Mouse (Mus musculus): ENCODE data around the gene Def6. TPM values are rescaled to one million over a fixed set of nuclear protein-coding genes. Genes with fewer than 3 reads are reported as not detected.
A peak's percentile ranks its signal among the peaks of the same experiment; 100 is the strongest.

Def6 gene
- total RNA-seq (2021), result 1 to 10 TPM; 6.4 to 7.1 TPM
- long read RNA-seq, partial matches to known transcripts, result 6 of 10 reads
- long read RNA-seq, other reads (novel, unspliced or antisense), result 3 of 10 reads

DNA sequence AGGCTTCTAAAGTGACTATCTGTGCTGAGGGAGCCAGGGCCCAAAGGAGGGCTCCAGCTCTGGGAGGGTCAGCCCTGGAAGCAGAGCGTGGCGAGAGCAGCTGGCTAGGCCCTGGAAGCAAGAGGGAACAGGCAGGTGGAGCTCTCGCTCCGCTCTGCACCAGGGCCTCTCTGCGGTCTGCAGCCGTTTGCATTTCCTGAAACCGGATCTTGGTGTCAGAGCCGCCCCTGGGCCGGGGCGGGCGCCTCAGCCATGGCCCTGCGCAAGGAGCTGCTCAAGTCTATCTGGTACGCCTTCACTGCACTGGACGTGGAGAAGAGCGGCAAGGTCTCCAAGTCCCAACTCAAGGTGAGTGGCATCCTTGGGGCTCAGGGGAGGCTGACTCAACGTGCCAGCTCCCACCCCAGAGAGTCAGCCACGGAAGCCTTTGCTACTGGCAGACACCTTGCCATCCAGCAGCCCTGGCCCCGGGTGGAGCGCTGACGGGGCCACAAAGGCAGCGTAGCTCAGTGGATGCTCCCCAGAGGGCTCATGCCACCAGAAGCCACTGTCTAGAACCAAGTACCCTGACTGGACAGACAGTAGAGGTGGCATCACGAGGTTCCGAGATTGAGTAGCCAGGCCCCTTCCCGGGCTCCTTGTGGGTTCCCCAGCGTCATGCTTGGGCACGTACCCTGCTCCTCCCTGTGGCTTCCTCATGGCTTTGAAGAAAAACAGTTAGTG lies at the start of gene Def6:
TSS of gene Def6 (plus strand) at position 188 of the 723 bp plus-strand sequence.
- DNase-seq (ENCODE audit: low spot score in 2 of 2), result peak; percentile 27 to 52

DNA sequence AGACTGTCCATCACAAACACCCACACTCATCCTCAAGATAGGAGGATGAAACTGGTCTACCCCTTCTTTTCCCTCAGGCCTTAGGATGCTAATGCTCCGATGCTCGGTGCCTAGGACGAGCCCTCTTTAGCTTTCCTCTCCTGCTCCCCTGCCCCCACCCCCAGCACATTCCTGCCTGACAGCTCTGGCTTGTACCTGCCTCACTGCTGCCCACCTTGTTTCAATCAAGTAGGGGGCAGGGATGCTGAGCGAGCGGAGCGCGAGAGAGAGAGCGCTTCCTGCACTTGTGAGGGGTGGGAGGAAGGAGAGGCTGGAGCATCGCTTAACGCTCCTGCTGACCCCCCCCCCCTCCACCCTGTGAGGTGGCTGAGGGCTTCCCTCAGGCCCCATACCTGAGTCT lies 47.2 kb upstream of the Def6 start:
- DNase-seq (ENCODE audit: low spot score in 2 of 2), result no peak

DNA sequence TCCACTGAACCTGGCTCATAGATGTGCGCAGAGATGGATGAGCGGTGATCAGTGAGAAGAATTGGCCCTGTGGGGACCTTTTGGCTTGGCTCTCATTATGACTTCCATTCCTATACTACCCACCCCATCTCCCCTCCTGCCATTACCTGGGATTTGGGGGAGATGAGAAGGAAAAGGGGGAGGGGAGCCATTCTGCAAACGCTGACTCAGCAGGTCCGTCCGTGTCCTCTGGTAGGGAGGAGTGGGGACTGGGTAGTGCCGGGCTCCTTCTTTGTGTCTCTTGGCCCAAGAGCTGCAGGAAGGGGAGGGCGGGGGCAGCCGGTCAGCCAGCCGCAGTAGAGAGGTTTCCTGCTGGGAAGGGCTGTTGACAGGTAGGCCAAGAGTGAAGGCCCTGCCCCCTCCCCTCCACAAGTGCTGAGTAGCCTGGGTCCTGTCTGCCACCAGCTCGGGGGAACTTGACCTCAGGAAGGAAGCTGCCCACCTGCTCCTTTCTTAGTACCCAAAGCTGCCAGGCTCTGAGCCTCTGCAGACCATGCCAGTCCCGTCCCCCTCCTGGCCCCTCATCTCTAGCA lies 46.2 kb upstream of the Def6 start:
- no peak for DNase-seq (ENCODE audit: low spot score in 2 of 2)

DNA sequence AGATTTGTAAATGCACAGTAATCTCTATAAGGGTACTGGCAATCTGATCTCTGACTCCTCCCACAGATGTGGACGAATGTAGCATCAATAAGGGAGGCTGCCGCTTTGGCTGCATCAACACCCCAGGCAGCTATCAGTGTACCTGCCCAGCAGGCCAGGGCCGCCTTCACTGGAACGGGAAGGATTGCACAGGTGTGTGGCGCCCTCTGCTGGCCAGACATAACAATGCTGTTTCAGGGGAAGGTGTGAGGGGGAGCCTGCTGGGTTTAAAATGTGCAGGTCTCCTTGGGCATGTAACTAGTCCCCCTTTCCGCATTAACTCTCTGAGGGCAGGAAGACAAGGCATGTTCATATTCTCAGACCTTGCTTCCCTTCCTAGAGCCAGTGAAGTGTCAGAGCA lies 43.9 kb upstream of the Def6 start:
- DNase-seq (ENCODE audit: low spot score in 2 of 2), result peak; percentile 85 to 87

DNA sequence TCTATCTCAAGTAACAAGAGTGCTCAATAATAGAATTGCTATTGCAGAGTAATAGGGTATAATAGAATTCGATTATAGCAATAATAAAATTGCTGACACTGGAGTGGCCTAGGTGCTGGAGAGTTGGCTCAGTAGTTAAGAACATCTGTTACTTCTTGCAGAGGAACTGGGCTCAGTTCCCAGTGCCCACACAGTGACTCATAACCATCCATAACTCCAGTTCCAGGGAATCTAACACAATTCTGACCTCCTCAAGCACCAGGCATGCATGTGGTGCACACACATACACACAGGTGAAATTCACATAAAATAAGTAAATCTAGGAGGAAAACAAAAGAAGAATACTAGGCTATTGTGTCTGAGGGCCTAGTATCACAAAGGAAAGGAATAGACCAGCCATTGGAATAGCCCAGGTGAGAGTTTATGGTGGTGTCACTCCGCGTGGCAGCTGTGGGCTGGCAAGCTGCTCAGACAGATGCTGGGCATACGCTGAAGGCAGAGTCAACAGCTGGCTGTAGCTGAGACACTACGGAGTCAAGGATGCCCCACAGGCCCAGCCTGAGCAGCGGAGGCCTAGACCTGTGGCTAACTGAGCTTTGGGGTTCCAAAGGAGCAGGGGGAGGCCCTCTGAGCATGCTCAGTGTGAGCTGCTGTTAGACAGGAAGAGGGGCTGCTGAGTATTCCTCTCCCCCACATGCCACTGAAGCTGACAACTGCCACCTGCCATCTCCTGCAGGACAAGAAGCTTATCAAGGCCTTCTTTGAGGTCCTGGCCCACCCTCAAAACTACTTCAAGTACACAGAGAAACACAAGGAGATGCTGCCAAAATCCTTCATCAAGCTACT lies 36.9 kb upstream of the Def6 start:
- DNase-seq (ENCODE audit: low spot score in 2 of 2), result no peak

DNA sequence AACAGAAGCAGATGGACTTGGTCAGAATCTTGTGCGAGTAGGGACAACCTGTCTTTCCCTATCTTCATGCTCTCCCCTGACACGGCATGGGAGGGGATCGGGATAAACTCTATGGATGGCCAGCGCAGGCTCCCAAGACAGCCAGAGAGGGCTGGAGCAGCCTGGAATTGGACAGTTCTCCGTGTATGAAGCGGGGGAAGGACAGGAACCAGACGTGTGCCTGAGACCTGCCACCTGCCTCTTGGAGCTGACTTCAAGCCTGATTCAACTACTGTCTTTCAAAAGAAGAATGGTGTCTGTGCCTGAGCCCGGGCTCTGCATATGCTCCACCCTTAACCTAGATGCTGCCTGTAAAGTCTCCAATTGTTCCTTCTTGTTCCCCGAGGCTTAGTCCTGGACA lies 34.9 kb upstream of the Def6 start:
- no peak for DNase-seq (ENCODE audit: low spot score in 2 of 2)

DNA sequence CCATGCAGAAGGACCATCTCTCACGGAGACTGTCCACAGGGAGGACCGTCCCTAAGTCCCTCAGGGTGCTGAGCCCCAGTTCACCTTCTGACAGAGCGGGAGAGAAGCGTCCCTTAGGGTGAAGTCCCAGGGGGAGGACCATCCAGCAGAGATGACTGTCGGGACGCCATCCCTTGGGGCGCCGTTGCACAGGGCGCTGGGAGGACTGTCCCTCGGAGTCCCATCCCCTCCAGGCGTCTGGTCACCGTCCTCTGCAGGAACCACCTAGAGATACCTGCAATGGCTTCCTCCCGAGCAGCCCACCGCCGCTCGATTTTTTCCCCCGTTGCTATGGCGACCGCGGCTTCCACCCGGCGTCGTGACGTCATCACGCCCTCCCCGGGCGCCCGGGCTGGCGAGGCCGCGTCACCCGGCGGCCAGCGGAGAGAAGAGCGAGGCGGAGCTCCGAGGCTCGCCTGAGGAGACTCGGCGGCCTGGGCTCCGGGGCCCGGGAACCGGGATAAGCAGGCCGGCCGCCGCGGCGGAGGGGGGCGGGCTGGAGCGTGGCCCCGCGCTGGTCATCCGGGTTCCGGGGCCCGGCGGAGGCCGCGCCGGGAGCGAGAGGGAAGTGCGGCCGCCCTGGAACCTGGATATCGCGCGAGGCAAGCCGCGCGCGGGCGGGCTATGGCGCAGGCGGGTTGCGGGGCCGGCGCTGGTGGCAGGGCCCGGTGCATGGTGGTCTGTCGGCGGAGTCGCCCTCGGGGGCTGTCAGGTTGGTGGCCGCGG lies 30.6 kb upstream of the Def6 start, which contains the start of gene Zfp523:
TSS of gene Zfp523 (plus strand) at position 355 of the 765 bp plus-strand sequence.
- DNase-seq (ENCODE audit: low spot score in 2 of 2), result peak; percentile 93 to 95

DNA sequence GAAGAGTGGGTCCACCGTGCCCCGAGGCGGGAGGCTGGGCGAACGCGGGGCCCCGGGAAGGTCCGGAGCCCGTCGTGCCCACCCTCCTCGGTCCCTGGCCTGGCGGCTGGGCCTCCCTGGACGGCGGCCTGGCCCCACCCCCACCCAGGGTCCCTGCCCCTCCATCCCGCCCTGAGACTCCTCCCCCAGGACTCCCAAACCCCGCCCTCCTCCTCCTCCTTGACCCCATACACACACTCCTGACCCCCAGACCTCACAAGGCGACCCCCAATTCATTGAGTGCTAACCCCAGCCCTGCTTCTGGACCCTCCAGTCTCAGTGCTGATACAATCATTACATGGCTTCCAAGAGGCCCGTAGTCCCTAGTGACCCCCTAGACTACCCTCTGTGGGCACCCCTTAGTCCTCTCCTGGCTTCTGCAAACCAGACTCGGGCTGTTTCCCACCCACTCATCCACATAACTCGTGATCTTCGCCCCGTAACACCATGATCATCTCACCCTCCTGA lies 30.0 kb upstream of the Def6 start:
- DNase-seq (ENCODE audit: low spot score in 2 of 2), result no peak

DNA sequence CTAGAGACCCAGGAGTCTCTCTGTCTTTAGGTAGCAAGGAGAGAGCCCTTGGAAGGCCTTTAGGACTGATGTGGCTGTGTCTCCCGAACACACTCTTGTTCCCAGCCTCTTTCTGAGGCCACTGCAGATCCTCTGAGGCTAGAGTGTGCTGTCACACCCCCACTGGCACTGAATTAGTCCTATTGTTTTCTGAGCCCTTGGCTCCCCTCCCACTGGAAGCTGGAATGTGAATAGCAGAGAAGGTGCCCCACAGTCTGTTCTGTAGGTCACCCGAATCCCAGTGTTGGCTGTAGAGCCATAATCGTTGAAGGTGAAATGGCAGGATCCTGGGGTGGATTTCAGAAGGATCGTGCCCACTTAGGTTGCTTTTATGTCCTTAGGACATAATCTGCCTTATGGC lies 27.2 kb upstream of the Def6 start:
- no peak for DNase-seq (ENCODE audit: low spot score in 2 of 2)

DNA sequence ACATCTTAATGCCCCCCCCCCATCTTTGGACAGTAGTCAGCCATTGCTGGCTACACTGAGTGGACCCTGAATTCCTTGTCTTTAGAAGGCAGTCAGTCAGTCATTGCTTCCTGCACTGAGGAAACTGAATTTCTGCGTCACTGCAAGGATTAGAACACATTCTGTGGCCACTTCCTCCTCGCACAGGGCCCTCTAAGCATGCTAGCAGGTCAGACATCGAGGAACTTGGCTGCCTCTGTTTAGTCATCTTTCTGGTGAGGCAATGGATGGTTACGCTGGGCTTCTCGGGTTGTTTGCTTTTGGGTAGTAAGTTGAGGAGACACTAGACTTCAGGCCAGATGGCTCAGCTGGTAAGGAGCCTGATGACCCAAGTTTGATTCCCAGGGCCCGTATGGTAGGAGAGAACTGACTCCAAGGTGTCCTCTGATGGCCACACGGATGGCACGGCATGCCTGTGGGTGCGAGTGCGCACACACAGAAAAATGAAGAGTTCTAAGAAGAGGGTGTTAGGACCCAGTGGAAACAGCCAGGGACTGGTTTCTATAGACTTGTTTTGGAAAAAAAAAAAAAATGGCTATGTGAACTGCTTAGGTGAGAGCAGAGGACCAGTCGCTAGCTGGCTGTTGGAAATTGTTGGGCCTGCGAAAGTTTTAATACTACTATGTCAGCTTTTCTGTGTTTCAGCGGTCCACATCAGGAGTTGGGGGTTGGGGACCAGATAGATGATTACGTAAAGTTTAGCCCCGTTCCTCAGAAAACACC lies 26.6 kb upstream of the Def6 start:
- DNase-seq (ENCODE audit: low spot score in 2 of 2), result no peak

DNA sequence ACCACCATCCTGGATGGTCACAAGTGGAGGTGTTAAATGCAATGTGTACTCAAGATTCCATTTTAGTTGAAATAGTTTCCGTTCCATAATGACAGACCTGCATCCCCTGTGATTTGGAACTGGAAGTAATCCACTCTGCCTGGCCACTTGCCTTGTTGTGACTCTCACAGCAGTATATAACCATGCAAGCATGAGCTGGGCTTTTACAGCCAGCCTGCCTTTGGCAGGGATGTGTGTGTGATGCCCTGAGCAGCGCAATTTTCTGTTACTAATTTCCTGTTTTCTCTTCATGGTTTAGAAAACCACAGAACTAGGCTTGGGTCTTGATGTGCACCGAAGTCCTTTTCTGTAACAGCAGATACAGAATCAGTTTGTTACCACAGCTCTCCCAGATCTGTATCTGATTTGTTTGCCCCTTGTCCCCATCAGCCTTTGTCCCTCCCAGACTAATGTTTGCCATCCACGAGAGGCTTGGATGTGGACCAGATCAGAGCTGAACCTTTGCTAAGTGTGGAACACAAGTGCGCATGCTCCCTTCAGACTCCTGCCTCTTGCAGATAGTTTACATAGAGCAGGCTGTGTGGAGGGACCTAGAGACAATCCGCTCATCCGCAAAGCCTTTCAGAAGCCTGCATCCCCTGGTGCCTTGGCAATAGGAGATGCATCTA lies 22.5 kb upstream of the Def6 start:
- no peak for DNase-seq (ENCODE audit: low spot score in 2 of 2)

DNA sequence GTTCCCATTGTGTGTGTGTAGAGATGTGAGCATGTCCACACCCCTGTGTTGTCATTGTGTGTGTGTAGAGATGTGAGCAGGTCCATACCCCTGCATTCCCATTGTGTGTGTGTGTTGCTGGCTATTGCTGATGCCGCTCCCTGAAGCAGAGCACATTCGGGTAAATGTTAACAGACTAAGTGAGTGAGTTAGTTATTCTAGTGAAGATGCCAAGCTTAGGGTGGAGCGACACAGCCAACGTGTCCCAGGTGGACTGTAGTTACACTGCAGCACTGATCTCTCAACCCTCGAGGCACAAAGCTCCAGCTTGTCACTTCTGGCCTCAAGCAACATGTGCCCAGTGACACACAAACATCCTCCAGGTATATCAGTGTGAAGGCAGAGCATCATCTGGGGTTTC lies 19.3 kb upstream of the Def6 start:
- no peak for DNase-seq (ENCODE audit: low spot score in 2 of 2)

DNA sequence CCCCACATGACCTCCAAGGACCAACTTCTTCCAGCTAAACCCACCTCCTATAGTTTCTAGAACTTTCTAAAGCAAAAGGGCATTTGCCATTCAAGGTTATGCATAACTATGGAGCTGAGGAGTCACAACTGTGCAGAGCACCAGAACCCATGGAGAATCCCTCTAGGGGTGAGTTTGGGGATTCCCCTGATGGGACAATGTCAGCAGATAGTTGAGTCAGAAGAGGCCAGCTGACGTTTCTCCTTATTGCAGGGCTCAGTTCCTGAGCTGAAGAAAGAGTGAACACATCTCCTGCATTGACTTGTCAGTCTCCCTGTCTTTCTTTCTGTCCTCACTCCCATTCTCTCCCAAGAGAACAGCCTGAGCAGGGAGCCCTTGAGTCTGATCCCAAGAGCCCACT lies 14.8 kb upstream of the Def6 start:
- no peak for DNase-seq (ENCODE audit: low spot score in 2 of 2)

DNA sequence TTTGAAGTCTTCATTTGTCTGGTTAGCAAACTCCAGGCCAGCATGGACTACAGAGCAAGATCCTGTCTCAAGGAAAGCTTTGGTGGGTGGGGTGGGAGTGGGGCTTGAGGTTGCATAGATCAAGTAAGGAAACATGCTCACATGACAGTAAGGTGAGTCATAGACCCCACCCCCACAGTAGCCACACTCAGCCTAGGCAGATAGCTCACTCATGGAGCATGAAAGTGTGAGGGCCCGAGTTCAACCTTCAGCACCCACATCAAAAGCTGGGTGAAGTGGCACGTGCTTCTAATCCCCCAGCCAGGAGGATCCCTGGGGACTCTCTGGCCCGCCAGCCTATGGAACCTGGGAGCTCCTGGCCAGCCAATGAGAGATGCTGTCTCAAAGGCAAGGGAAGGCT lies 14.0 kb upstream of the Def6 start:
- no peak for DNase-seq (ENCODE audit: low spot score in 2 of 2)

DNA sequence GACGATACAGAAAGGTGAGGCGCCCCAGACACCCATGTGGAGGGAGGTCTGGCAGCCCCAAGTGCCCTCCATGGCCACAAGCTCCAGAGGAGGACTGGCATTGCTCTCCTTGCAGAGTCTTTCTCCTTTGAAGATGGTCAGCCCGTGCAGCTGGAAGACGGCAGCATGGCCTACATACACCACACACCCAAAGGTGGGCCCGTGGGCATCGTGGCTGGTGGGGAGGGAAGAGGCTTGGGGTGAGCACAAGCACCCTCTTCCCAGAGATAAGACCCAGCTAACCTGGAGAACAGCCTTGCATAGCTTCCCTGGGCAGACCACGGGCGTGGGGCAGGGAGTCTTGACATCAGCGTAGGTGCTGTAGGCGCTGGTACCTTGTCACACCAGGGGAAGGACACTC lies 12.5 kb upstream of the Def6 start:
- DNase-seq (ENCODE audit: low spot score in 2 of 2), result no peak

DNA sequence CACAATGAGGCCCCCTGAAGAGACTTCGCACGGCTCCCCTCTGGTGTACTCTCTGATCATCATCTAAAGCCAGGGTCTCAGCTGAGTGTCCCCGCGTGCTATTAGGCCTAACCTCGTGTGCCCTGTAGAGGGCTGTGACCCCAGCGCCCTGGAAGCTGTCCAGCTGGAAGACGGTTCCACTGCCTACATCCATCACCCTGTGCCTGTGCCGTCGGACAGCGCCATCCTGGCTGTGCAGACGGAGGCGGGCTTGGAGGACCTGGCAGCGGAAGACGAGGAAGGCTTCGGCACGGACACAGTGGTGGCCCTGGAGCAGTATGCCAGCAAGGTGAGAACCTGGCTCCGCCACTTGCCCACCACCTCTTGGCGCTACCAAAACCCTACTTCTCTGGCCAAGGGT lies 9.9 kb upstream of the Def6 start:
- no peak for DNase-seq (ENCODE audit: low spot score in 2 of 2)

DNA sequence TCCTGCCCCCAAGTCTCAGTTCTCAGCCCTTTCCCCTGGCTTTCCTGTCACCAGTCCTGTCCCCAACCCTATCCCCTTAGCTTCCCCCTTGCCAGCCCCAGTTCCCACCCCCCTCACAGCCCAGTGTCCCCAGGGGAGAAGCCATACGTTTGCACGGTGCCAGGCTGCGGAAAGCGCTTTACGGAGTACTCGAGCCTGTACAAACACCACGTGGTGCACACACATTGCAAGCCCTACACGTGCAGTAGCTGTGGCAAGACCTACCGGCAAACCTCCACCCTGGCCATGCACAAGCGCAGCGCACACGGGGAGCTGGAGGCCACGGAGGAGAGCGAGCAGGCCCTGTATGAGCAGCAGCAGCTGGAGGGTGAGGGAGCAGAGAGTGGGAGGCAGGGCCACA lies 5.6 kb upstream of the Def6 start:
- no peak for DNase-seq (ENCODE audit: low spot score in 2 of 2)

DNA sequence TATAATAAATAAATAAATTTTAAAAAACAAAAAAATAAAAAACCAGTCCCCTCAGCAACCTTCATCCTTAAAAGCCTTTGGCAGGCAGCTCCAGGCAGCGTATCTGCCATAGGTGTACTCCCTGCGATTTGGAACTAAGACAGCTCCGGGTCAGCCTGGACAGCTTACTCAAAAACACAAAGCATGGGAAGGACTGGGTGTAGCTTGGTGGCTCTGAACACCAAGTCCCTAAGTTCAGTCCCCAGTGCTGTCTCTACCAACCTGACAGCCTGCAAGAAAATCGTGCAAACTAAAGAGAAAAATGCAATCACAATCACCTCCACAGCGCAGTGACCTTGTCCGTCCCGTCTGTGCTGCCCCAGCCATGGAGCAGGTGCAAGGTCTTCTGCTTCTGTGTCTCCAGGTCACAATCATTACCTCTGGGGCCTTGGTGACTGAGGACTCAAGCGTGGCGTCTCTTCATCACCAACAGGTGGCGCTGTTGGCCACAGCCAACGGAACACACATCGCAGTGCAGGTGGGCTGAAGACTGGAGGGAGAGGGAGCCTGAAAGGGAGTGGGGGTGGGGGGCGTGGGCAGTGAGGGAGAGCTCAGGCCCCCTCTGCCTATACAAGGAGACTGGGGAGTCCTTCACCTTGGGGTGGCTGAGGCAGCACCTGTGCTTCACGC lies 3.4 kb upstream of the Def6 start:
- DNase-seq (ENCODE audit: low spot score in 2 of 2), result peak; percentile 56 to 65

DNA sequence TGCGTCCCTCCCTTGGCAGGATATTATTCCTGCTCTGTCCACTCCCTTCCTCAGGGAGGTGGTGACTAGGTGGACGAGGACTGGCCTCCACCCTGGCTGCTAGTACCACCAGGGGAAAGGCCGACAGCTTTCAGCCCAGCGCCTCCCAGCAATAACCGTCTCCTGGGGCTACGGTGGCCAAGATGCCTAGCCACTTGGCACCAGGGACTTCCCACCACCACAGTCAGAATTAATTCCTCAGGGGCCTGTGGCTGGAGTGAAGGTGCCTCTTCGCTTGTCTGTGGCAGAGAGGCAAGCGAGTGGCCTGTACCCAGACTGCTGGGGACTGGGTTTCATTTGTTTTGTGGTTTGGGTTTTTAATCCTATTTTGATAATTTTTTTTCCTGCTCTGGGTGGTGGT lies 2.1 kb upstream of the Def6 start:
- no peak for DNase-seq (ENCODE audit: low spot score in 2 of 2)

All from layer of hippocampus, postnatal 10 days (tissue).